Mouse (Mus musculus): Measurements from ENCODE around the gene Ubtf. TPM values are rescaled to one million over a fixed set of nuclear protein-coding genes. Genes with fewer than 3 reads are reported as not detected.

Gene Ubtf
- total RNA-seq, 2 experiments from 2014 or later: 122 to 138 TPM

- no peak for TF ChIP-seq CTCF (conservative IDR thresholded peaks at IDR 0.05)
- DNase-seq (ENCODE audit: low spot score in 2 of 2): no peak
- H3K27ac ChIP-seq: no peak overlapping the region
These were observed 19.7 kb upstream of the Ubtf start for GRCm38 (mm10) chr11:102339195-102339594.

GRCm38 (mm10) chr11:102338561-102338960, 19.0 kb upstream of the Ubtf start:
- peak; percentile 29 to 47 for DNase-seq (ENCODE audit: low spot score in 2 of 2)
- no peak overlapping the region for H3K27ac ChIP-seq
- no peak for TF ChIP-seq CTCF (conservative IDR thresholded peaks at IDR 0.05)
- H3K4me3 ChIP-seq: no peak overlapping the region

More at GRCm38 (mm10) chr11:102339195-102339594, 19.7 kb upstream of the Ubtf start:
- no peak overlapping the region for H3K4me3 ChIP-seq

GRCm38 (mm10) chr11:102337921-102338320, 18.4 kb upstream of the Ubtf start:
- DNase-seq (ENCODE audit: low spot score in 2 of 2): no peak
- Histone ChIP-seq H3K27ac (no peak overlapping the region), H3K4me3 (no peak overlapping the region)
- TF ChIP-seq CTCF (conservative IDR thresholded peaks at IDR 0.05): no peak

- Histone ChIP-seq H3K27ac (no peak overlapping the region), H3K4me3 (no peak overlapping the region)
- TF ChIP-seq CTCF (conservative IDR thresholded peaks at IDR 0.05): no peak
- DNase-seq (ENCODE audit: low spot score in 2 of 2): no peak
These were observed 16.6 kb upstream of the Ubtf start for GRCm38 (mm10) chr11:102336191-102336590.

GRCm38 (mm10) chr11:102334973-102335700, 15.6 kb upstream of the Ubtf start:
- H3K4me3 ChIP-seq: no peak overlapping the region
- no peak for TF ChIP-seq CTCF (conservative IDR thresholded peaks at IDR 0.05)
- DNase-seq (ENCODE audit: low spot score in 2 of 2): no peak
- H3K27ac ChIP-seq: no peak overlapping the region

GRCm38 (mm10) chr11:102334010-102334409, 14.5 kb upstream of the Ubtf start:
- TF ChIP-seq CTCF (conservative IDR thresholded peaks at IDR 0.05): no peak
- H3K4me3 ChIP-seq: no peak overlapping the region
- no peak overlapping the region for H3K27ac ChIP-seq
- no peak for DNase-seq (ENCODE audit: low spot score in 2 of 2)

GRCm38 (mm10) chr11:102333061-102333460, 13.5 kb upstream of the Ubtf start:
- no peak for DNase-seq (ENCODE audit: low spot score in 2 of 2)
- no peak overlapping the region for H3K4me3 ChIP-seq
- no peak overlapping the region for H3K27ac ChIP-seq
- TF ChIP-seq CTCF (conservative IDR thresholded peaks at IDR 0.05): no peak

DNA sequence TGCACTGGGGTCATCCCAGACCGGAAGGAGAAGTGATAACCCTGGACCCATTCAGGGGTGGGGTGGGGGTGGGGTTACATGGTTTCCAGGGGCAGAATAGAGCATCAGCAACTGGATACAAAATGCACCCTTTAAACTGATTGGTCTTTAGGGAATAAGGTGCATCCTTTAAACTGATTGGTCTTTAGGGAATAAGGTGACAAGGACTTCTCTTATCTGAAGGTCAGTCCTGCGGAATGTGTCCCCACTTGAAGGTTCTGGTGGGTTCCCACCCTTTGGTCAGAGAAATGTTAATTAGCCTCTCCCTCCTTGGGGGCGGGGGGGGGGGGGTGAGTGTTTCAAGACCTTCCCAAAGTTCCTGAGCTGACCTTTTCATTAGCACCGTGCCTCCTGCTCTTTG, 12.3 kb upstream of the Ubtf start:
- TF ChIP-seq CTCF (conservative IDR thresholded peaks at IDR 0.05): no peak
- Histone ChIP-seq H3K4me3 (no peak overlapping the region), H3K27ac (no peak overlapping the region)
- DNase-seq (ENCODE audit: low spot score in 2 of 2): no peak

GRCm38 (mm10) chr11:102330039-102330438, 10.5 kb upstream of the Ubtf start:
- no peak for TF ChIP-seq CTCF (conservative IDR thresholded peaks at IDR 0.05)
- H3K27ac ChIP-seq: no peak overlapping the region
- no peak overlapping the region for H3K4me3 ChIP-seq
- no peak for DNase-seq (ENCODE audit: low spot score in 2 of 2)

DNA sequence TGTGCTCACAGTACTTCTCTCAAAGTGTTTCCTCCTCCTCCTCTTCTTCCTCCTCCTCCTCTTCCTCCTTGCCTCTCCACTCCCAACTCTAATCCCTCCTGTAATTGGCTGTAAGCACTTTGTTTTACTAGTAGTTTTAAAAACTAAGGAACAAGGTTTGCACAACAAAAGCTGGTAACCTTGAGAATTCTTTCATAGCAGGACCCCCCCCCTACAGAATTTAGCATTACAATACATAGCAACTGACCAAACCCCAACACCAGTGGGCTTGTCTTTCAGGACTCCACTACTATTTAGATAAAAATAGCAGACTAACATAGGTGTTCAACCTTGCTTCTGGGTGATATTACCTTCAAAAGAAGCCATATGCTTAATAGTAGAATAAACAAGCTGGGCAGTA, 10.0 kb upstream of the Ubtf start:
- no peak overlapping the region for H3K4me3 ChIP-seq
- TF ChIP-seq CTCF (conservative IDR thresholded peaks at IDR 0.05): no peak
- DNase-seq (ENCODE audit: low spot score in 2 of 2): no peak
- H3K27ac ChIP-seq: no peak overlapping the region

GRCm38 (mm10) chr11:102327839-102328238, 8.3 kb upstream of the Ubtf start:
- no peak for TF ChIP-seq CTCF (conservative IDR thresholded peaks at IDR 0.05)
- no peak for DNase-seq (ENCODE audit: low spot score in 2 of 2)
- no peak overlapping the region for H3K4me3 ChIP-seq
- H3K27ac ChIP-seq: no peak overlapping the region

- no peak for DNase-seq (ENCODE audit: low spot score in 2 of 2)
These were observed 7.7 kb upstream of the Ubtf start for GRCm38 (mm10) chr11:102327250-102327649.

GRCm38 (mm10) chr11:102323516-102323915, 4.0 kb upstream of the Ubtf start:
- no peak for TF ChIP-seq CTCF (conservative IDR thresholded peaks at IDR 0.05)

More at GRCm38 (mm10) chr11:102327250-102327649, 7.7 kb upstream of the Ubtf start:
- no peak for TF ChIP-seq CTCF (conservative IDR thresholded peaks at IDR 0.05)
- no peak overlapping the region for H3K4me3 ChIP-seq
- no peak overlapping the region for H3K27ac ChIP-seq

GRCm38 (mm10) chr11:102321931-102322330, 2.4 kb upstream of the Ubtf start:
- DNase-seq (ENCODE audit: low spot score in 2 of 2): no peak
- Histone ChIP-seq H3K4me3 (no peak overlapping the region), H3K27ac (no peak overlapping the region)
- no peak for TF ChIP-seq CTCF (conservative IDR thresholded peaks at IDR 0.05)

More at GRCm38 (mm10) chr11:102323516-102323915, 4.0 kb upstream of the Ubtf start:
- H3K27ac ChIP-seq: no peak overlapping the region
- DNase-seq (ENCODE audit: low spot score in 2 of 2): no peak
- no peak overlapping the region for H3K4me3 ChIP-seq
